Comparison of ENCODE assay signal across 21 mouse cellular contexts in genomic region chr6:29049926-29050325, GRCm38 (mm10). TPM values are rescaled to one million over a fixed set of nuclear protein-coding genes. Genes with fewer than 3 reads are reported as not detected.
DNase-seq lines count a peak whose midpoint lies in the region; ATAC-seq lines count a peak whose summit lies in the region.
"Had no signal": no experiment of that assay in that cellular context is flagged by ENCODE, and none has a peak within 500 bp of the region (broad histone marks: within the 10 kb centered on the region; RNA-seq: fewer than 3 reads in every experiment).

No protein-coding gene starts in this region.

- H3K4me2 ChIP-seq in hindbrain, embryonic 15.5 days: no peak overlapping the region
- no peak overlapping the region for H3K4me2 ChIP-seq in forebrain, embryonic 13.5 days
- H3K4me2 ChIP-seq: heart, embryonic 12.5 days; hindbrain, embryonic 12.5 days had no signal

- no peak for DNase-seq in hindbrain, embryonic 10.5 days (ENCODE audit: low spot score)
- DNase-seq in kidney, adult 9 months: peak; percentile 71
- DNase-seq in kidney, adult 18-20 months: no peak
- DNase-seq in kidney, postnatal 25 days: peak; percentile 20 to 61
- DNase-seq in skeletal muscle tissue, adult 2 months (ENCODE audit: low read depth, low spot score): peak; percentile 13
- DNase-seq in cerebellum, adult 11-12 months: no peak
- DNase-seq: adrenal gland, postnatal 14 days; B cell, adult 2 months; cerebellum, adult 2 months; cerebellum, postnatal 10 days; gastrocnemius, adult 2 months; gastrocnemius, postnatal 25 days had no signal

- H3K4me3 ChIP-seq in hindbrain, embryonic 15.5 days: no peak overlapping the region
- no peak overlapping the region for H3K4me3 ChIP-seq in hindbrain, embryonic 10.5 days
- no peak overlapping the region for H3K4me3 ChIP-seq in forebrain, embryonic 13.5 days
- H3K4me3 ChIP-seq: embryonic facial prominence, embryonic 10.5 days; gastrocnemius, adult 2 months; heart, embryonic 12.5 days; hindbrain, embryonic 12.5 days had no signal

- H3K9me3 ChIP-seq in hindbrain, embryonic 15.5 days: no peaks in the 10 kb centered on the region
- H3K9me3 ChIP-seq in hindbrain, embryonic 10.5 days: no peaks in the 10 kb centered on the region
- H3K9me3 ChIP-seq in forebrain, embryonic 13.5 days (replicated peaks): no peaks in the 10 kb centered on the region
- H3K9me3 ChIP-seq: embryonic facial prominence, embryonic 10.5 days; G1E; hindbrain, embryonic 12.5 days had no signal

- H3K36me3 ChIP-seq in hindbrain, embryonic 15.5 days: no peaks in the 10 kb centered on the region
- no peaks in the 10 kb centered on the region for H3K36me3 ChIP-seq in hindbrain, embryonic 10.5 days
- no peaks in the 10 kb centered on the region for H3K36me3 ChIP-seq in forebrain, embryonic 13.5 days (ENCODE audit: poor library complexity, severe bottlenecking)
- H3K36me3 ChIP-seq: embryonic facial prominence, embryonic 10.5 days; G1E; heart, embryonic 12.5 days; hindbrain, embryonic 12.5 days had no signal

- no peak overlapping the region for H3K9ac ChIP-seq in hindbrain, embryonic 15.5 days
- H3K9ac ChIP-seq in forebrain, embryonic 13.5 days: no peak overlapping the region
- H3K9ac ChIP-seq: heart, embryonic 12.5 days; hindbrain, embryonic 12.5 days had no signal

- ATAC-seq in hindbrain, embryonic 15.5 days (ENCODE audit: low FRiP score, low read depth): 0 out of 2 replicates have a peak, but pooled peaks have one; percentile 19
- ATAC-seq in forebrain, embryonic 13.5 days: no peak
- ATAC-seq: CD4-positive, CD25-positive, alpha-beta regulatory T cell, adult 4 months; forebrain, embryonic 14.5 days had no signal

- 41% methylated on average over 5 of the region's 5 CpGs for WGBS in hindbrain, embryonic 15.5 days
- WGBS in hindbrain, embryonic 10.5 days: 63% methylated on average over 5 of the region's 5 CpGs
- WGBS in forebrain, embryonic 13.5 days: 75% methylated on average over 5 of the region's 5 CpGs

- no peaks in the 10 kb centered on the region for H3K27me3 ChIP-seq in hindbrain, embryonic 15.5 days
- no peaks in the 10 kb centered on the region for H3K27me3 ChIP-seq in hindbrain, embryonic 10.5 days (ENCODE audit: insufficient read depth, poor library complexity, severe bottlenecking)
- 0 out of 2 replicates have a peak, but pooled peaks cover 4% of the 10 kb centered on the region for H3K27me3 ChIP-seq in forebrain, embryonic 13.5 days
- H3K27me3 ChIP-seq: hindbrain, embryonic 12.5 days had no signal

- no peak overlapping the region for H3K27ac ChIP-seq in hindbrain, embryonic 15.5 days (replicated peaks)
- H3K27ac ChIP-seq in hindbrain, embryonic 10.5 days: no peak overlapping the region
- no peak overlapping the region for H3K27ac ChIP-seq in forebrain, embryonic 13.5 days
- H3K27ac ChIP-seq: embryonic facial prominence, embryonic 10.5 days; gastrocnemius, adult 2 months; hindbrain, embryonic 12.5 days had no signal

- H3K4me1 ChIP-seq in hindbrain, embryonic 15.5 days (replicated peaks): peaks cover 22% of the 10 kb centered on the region
- peaks cover 16% of the 10 kb centered on the region; the same call in 1 of the 2 replicates for H3K4me1 ChIP-seq in hindbrain, embryonic 10.5 days (replicated peaks)
- H3K4me1 ChIP-seq in forebrain, embryonic 13.5 days: 0 out of 2 replicates have a peak, but pooled peaks cover 5% of the 10 kb centered on the region
- H3K4me1 ChIP-seq: heart, embryonic 12.5 days had no signal

RNA-seq across cellular contexts. Expression of gene Lep, which starts 10.1 kb away (rescaled TPM):
- not detected in 2 replicates for polyA plus RNA-seq in hindbrain, embryonic 15.5 days (2015; fragmentation: Nextera tagmentation; extraction: Ambion mirVana)
- not detected in 2 replicates for polyA plus RNA-seq in hindbrain, embryonic 10.5 days (2016; fragmentation: Nextera tagmentation; extraction: Ambion mirVana)
- polyA plus RNA-seq in forebrain, embryonic 13.5 days (2015; fragmentation: Nextera tagmentation; extraction: Ambion mirVana): not detected in 2 replicates
- polyA plus RNA-seq: CD4-positive, CD25-positive, alpha-beta regulatory T cell, adult 4 months; cerebellum, adult 2 months; embryonic facial prominence, embryonic 10.5 days; forebrain, embryonic 14.5 days; G1E; heart, embryonic 12.5 days; heart, embryonic 16.5 days; hindbrain, embryonic 12.5 days had no signal

Comparison
In these comparisons a context has a peak if more than half of its experiments do, and no peak if none do; other contexts are left out.
1. DNase-seq: peak in kidney, adult 9 months (single experiment), kidney, postnatal 25 days (2 of 2) and skeletal muscle tissue, adult 2 months (single experiment); none in hindbrain, embryonic 10.5 days (single experiment), kidney, adult 18-20 months (single experiment) and cerebellum, adult 11-12 months (single experiment).